Mouse (Mus musculus) neutrophil, adult 65 days (primary cell): Measurements from ENCODE around the gene Elavl1. TPM values are rescaled to one million over a fixed set of nuclear protein-coding genes. Genes with fewer than 3 reads are reported as not detected.

Source experiments
- total RNA-seq: library from RNA; stranded (reverse); gene quantifications from 2 replicates; pipeline ENCODE4 v1.2.4, GENCODE M21; 2023

The Elavl1 gene
- total RNA-seq = 60.7 and 69.5 TPM in 2 replicates

GRCm38 (mm10) chr8:4324983-4325750, at the start of gene Elavl1, which contains the start of gene Ccl25:
Elavl1 (minus strand) TSS chr8:4325413.
Ccl25 (plus strand) TSS chr8:4325210.

DNA sequence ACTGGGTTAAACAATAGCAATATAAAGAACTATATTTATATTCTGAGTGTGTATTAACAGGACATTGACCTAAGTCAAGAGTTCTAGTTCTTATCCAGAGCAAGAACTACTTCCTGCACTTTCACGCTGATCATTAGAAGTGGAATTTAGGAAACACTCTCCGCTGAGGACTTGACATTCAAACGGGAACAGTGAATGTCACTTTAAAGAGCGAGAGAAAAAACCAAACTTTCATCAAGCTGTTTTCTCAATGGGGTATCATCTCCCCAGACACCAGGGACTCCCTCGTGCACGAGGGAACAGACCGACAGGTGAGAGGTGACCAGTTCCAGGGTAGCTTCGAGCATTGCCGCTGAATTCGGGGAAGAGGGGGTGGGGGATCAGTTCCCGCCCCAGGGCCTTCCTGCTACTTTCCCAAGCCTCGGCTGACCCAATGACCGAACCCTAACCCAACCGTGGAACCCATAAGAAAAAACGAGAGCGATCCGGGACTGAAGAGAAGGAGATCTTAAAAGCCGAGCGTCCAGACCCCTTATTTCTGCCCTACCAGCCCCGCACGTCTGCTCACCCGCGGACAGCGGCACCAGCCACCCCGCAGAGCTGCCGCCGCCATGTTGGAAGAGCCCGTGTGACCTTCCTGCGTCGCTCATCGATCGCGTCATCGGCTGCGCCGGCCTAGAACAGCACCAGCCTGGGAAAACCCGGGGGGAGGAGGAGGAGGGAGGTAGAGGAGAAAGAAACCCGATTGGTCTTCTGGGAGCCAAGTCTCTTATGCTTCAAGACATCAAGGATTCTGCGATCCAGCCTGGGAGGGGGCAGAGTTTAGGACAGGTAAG, 49.7 kb downstream of the Elavl1 start, which contains the start of gene Timm44:
Gene Timm44, minus strand, starts transcription at position 639 of the 836 bp plus-strand sequence.

DNA sequence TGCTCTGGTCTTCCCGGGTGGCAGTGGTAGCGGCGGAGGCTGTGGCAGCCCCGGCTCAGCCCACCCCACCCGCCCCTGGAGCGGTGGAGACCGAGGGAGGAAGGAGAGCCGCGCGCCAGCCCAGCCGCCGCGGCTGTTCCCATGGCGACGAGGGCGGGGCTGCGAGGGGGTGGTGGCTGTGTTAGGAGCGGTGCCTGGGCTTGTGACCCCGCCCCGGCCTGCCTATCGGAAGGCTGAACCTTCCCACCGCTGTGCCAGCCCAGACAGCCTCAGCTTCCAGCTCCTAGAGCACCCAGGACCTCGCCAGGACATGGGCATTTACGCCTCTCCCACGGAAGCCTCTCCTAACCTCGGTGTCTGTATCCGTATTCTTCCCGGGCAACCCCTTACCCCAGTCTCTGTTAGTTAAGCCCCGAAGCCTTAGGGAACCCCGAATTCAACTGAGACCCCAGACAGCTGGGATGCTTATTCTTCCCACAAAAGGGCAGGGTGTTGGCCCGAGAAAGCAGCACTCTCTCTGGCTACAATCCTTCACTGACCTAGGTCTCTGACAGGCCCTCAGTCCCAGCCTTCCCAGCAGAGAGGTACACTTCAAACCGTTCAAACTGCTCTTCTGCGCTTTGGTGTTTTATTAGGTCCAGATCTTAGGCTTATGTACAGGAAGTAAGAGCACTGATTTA, 65.9 kb downstream of the Elavl1 start, which contains the start of gene Ctxn1:
Gene Ctxn1, minus strand, starts transcription at position 150 of the 680 bp plus-strand sequence.

DNA sequence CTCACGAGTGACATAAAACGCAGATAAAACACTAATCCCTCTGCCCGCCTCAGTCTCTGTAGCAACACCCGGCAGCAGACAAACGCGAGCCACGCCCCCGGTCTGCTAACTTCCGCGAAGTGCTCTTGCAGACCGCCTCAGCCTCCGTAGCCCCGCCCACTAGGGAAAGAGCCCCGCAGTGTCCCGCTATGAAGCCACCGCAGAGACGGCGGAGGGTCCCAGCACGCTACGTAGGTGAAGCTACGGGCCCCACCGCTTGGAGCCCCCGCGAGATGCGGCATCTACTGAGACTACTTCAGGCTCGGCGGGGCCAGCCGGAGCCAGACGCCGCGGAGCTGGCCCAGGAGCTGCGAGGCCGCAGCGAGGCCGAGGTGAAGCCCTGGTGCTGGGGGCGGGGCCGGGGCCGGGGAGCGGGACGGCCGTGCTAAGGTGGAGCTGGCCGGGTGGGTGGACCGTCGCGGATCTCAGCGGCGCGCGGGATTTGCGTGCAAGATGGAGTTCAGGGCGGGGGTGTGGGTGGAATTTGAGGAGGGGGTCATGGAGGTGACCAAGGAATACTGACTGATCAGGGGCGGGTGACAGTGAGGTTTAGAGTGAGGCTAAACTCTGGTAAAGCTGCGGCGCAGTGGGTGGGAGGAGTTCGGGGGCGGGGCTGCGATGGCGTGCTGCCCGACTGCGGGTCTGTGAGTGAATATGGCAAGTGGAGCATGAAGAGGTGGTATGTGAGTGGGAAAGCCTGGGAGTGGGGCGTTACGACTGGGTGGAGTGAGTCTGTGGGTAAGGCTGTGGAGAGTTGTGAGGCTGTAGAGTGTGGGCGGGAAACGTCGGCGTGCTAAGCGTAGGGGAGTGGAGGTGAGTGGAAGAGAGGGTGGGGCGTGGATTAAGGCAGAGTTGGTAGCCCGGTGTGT, 72.0 kb downstream of the Elavl1 start, which contains the start of gene Snapc2:
Gene Snapc2, plus strand, starts transcription at position 147 of the 908 bp plus-strand sequence.

GRCm38 (mm10) chr8:4247951-4248540, 77.2 kb downstream of the Elavl1 start, which contains the start of gene Tgfbr3l:
Tgfbr3l (plus strand) TSS chr8:4248214.

GRCm38 (mm10) chr8:4238434-4239192, 86.6 kb downstream of the Elavl1 start, which contains the start of the genes Map2k7 and Gm49320:
Map2k7 (plus strand) TSS chr8:4238740.
Gm49320 (plus strand) TSS chr8:4238865.

Other genes starting within 250 kb of the Elavl1 start
- gene Cd209f, start 219.6 kb downstream of the Elavl1 start, total RNA-seq = not detected in 2 replicates
- not detected in 2 replicates for gene Cd209g, start 191.3 kb downstream of the Elavl1 start, total RNA-seq
- gene Evi5l, start 158.8 kb downstream of the Elavl1 start, total RNA-seq = 12.1 and 13.4 TPM in 2 replicates
- gene Prr36, start 108.0 kb downstream of the Elavl1 start, total RNA-seq = 0.29 and 0.41 TPM in 2 replicates
- not detected in 2 replicates for gene Lrrc8e, start 98.6 kb downstream of the Elavl1 start, total RNA-seq
- 51.2 TPM in 2 replicates for gene Map2k7, start 86.7 kb downstream of the Elavl1 start, total RNA-seq
- not detected in 2 replicates for gene Gm49320, start 86.5 kb downstream of the Elavl1 start, total RNA-seq
- 6.8 and 13.2 TPM in 2 replicates for gene Tgfbr3l, start 77.2 kb downstream of the Elavl1 start, total RNA-seq
- 11.4 and 12.5 TPM in 2 replicates for gene Snapc2, start 72.3 kb downstream of the Elavl1 start, total RNA-seq
- gene Ctxn1, start 66.1 kb downstream of the Elavl1 start, total RNA-seq = 0.34 and 0.51 TPM in 2 replicates
- 35.0 and 36.3 TPM in 2 replicates for gene Timm44, start 49.5 kb downstream of the Elavl1 start, total RNA-seq
- 9.1 and 10.6 TPM in 2 replicates for gene Ccl25, start 203 bp downstream of the Elavl1 start, total RNA-seq
- 2.7 and 4.5 TPM in 2 replicates for gene Cers4, start 167.6 kb upstream of the Elavl1 start, total RNA-seq